Mouse (Mus musculus): ENCODE results near the gene Slc6a9. TPM values are rescaled to one million over a fixed set of nuclear protein-coding genes. Genes with fewer than 3 reads are reported as not detected.

The Slc6a9 gene
- total RNA-seq, 2 experiments from 2014 or later, result 276 to 375 TPM

Other genes with a start within 250 kb of the Slc6a9 start
- gene Dmap1, start 152.2 kb upstream of the Slc6a9 start, total RNA-seq (2015; ENCODE audit: low replicate concordance), result 10.1 and 13.4 TPM in 2 replicates
- gene Dmap1, start 152.2 kb upstream of the Slc6a9 start, total RNA-seq (2017; ENCODE audit: low replicate concordance), result 13.6 and 38.2 TPM in 2 replicates
- gene Gm12845, start 110.1 kb upstream of the Slc6a9 start, total RNA-seq (2015; ENCODE audit: low replicate concordance), result not detected in 2 replicates
- not detected in 2 replicates for gene Gm12845, start 110.1 kb upstream of the Slc6a9 start, total RNA-seq (2017; ENCODE audit: low replicate concordance)
- not detected in 2 replicates for gene Klf17, start 68.9 kb upstream of the Slc6a9 start, total RNA-seq (2015; ENCODE audit: low replicate concordance)
- gene Klf17, start 68.9 kb upstream of the Slc6a9 start, total RNA-seq (2017; ENCODE audit: low replicate concordance), result not detected in 2 replicates
- gene Ccdc24, start 38.1 kb downstream of the Slc6a9 start, total RNA-seq (2015; ENCODE audit: low replicate concordance), result 1.3 TPM in 1 of 2 replicates, not detected in the other
- 0.98 and 17.2 TPM in 2 replicates for gene Ccdc24, start 38.1 kb downstream of the Slc6a9 start, total RNA-seq (2017; ENCODE audit: low replicate concordance)
- not detected in 2 replicates for gene B4galt2, start 49.0 kb downstream of the Slc6a9 start, total RNA-seq (2015; ENCODE audit: low replicate concordance)
- 0.45 TPM in 1 of 2 replicates, not detected in the other for gene B4galt2, start 49.0 kb downstream of the Slc6a9 start, total RNA-seq (2017; ENCODE audit: low replicate concordance)
- 288 and 327 TPM in 2 replicates for gene Atp6v0b, start 52.8 kb downstream of the Slc6a9 start, total RNA-seq (2015; ENCODE audit: low replicate concordance)
- 61.0 and 77.4 TPM in 2 replicates for gene Atp6v0b, start 52.8 kb downstream of the Slc6a9 start, total RNA-seq (2017; ENCODE audit: low replicate concordance)
- 0.72 and 0.84 TPM in 2 replicates for gene Dph2, start 57.5 kb downstream of the Slc6a9 start, total RNA-seq (2015; ENCODE audit: low replicate concordance)
- 1.2 and 5.9 TPM in 2 replicates for gene Dph2, start 57.5 kb downstream of the Slc6a9 start, total RNA-seq (2017; ENCODE audit: low replicate concordance)
- 10.5 and 19.1 TPM in 2 replicates for gene Ipo13, start 80.5 kb downstream of the Slc6a9 start, total RNA-seq (2015; ENCODE audit: low replicate concordance)
- gene Ipo13, start 80.5 kb downstream of the Slc6a9 start, total RNA-seq (2017; ENCODE audit: low replicate concordance), result 14.5 and 17.9 TPM in 2 replicates
- 12.2 and 14.8 TPM in 2 replicates for gene Artn, start 95.3 kb downstream of the Slc6a9 start, total RNA-seq (2015; ENCODE audit: low replicate concordance)
- gene Artn, start 95.3 kb downstream of the Slc6a9 start, total RNA-seq (2017; ENCODE audit: low replicate concordance), result 12.0 and 13.0 TPM in 2 replicates